Mouse (Mus musculus) forebrain, embryonic 16.5 days (tissue): ENCODE measurements around the gene Ube2d1. TPM values are rescaled to one million over a fixed set of nuclear protein-coding genes. Genes with fewer than 3 reads are reported as not detected.

ENCODE experiments used
- ATAC-seq: fragments of 200-750 bp; cut with Nextera tagmentation; 2 replicates; pipeline ENCODE4 v1.8.0; 2017; ENCODE audit warnings: mild to moderate bottlenecking, moderate library complexity
- H3K27ac ChIP-seq: fragments of 300-500 bp; sonication (generic); 2 replicates; pipeline ENCODE4 v1.5.1; 2014; ENCODE audit warnings: low read length, control low read depth
- H3K27me3 ChIP-seq: fragments of 300-500 bp; sonication (generic); replicated peaks from 2 replicates; pipeline ENCODE4 v1.6.1; 2014; ENCODE audit warnings: low read length; ENCODE audit not compliant: control insufficient read depth, insufficient read depth
- H3K36me3 ChIP-seq: fragments of 300-500 bp; sonication (generic); 2 replicates; pipeline ENCODE4 v1.6.1; 2014; ENCODE audit not compliant: control insufficient read depth, insufficient read depth
- H3K4me1 ChIP-seq: fragments of 300-500 bp; sonication (generic); replicated peaks from 2 replicates; pipeline ENCODE4 v1.6.1; 2014; ENCODE audit warnings: low read length; ENCODE audit not compliant: control insufficient read depth, insufficient read depth
- H3K4me2 ChIP-seq: fragments of 300-500 bp; sonication (generic); 2 replicates; pipeline ENCODE4 v1.6.1; 2014; ENCODE audit warnings: mild to moderate bottlenecking, low read length, control low read depth
- H3K4me3 ChIP-seq: fragments of 300-500 bp; sonication (generic); replicated peaks from 2 replicates; pipeline ENCODE4 v1.5.1; 2014; ENCODE audit warnings: mild to moderate bottlenecking, low read length, control low read depth
- H3K9ac ChIP-seq: fragments of 300-500 bp; sonication (generic); replicated peaks from 2 replicates; pipeline ENCODE4 v1.6.1; 2014; ENCODE audit warnings: low read depth, low read length, control low read depth
- H3K9me3 ChIP-seq: fragments of 300-500 bp; sonication (generic); 2 replicates; pipeline ENCODE4 v1.6.1; 2016; ENCODE audit warnings: low read length; ENCODE audit not compliant: control insufficient read depth
- WGBS: fragments of 180-500 bp; shearing (Covaris S2); extraction: QIAGEN DNeasy Blood & Tissue Kit; methylation state at CpG from one replicate; pipeline ENCODE4 v1.1.7; 2014; 5-methylcytosine and 5-hydroxymethylcytosine counted together
- polyA plus RNA-seq: library from polyadenylated mRNA; unstranded; fragments of >200 nt; fragmentation: Nextera tagmentation; extraction: Ambion mirVana; gene quantifications from 2 replicates; pipeline ENCODE4 v1.2.1, GENCODE M21; 2015

The Ube2d1 gene
- polyA plus RNA-seq, 1 experiment from 2014 or later: 186 TPM

DNA sequence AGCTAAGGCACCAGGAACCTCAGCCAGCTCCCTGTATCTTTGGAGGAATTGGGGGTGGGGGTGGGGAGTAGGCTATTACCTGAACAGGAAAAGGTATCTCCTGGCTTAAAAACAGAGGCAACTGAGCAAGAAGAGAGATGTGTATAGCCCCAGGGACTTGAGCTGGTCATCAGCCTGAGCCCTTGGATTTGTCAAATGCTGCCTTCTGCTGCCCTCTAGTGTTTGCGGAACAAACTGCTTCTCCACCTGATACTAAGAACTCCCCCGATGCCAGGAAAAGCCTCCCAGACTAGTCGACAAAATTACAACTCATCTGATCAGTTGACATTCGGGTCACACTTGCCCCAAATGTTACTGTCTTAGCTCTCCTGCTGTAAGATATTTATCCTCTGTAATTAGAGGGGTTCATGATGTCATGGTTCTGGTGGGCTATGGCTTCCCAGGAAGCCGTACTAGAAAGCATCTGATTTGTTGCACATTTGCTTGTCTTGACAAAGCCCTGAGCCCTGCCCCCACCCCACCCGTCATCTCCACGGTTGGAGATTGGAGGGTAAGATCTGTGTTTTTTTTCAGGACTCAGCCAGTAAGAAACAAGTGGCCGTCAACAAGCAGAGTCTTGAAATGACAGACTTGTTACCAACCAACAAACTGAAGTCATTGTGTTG lies 66.7 kb downstream of the Ube2d1 start:
- Histone ChIP-seq H3K9me3 (no peaks in the 10 kb centered on the region), H3K4me3 (no peak overlapping the region; the same call in 1 of the 2 replicates), H3K36me3 (no peaks in the 10 kb centered on the region), H3K9ac (no peak overlapping the region), H3K4me2 (peak overlapping the region; percentile 39), H3K4me1 (peaks cover 9% of the 10 kb centered on the region), H3K27ac (no peak overlapping the region), H3K27me3 (no peaks in the 10 kb centered on the region)
- ATAC-seq: peak; percentile 51
- 14% methylated on average over 8 of the region's 8 CpGs for WGBS

DNA sequence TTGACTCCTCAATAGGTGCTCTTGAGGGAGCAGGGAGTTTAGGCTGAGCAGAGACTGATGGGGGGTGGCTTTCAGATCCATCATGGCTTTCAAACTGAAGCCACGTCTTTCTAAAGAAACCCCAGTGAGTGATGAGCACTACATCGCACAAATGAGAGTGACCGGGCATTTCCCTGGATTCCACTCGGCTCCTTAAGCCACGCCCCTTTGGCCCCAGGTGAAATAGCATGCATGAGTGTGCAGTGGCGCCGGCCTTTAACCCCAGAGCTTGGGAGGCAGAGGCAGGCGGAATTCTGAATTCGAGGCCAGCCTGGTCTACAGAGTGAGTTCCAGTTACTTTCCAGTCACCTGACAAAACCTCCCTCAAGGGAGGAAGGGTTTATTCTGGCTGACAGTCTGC lies 69.1 kb downstream of the Ube2d1 start:
- no peaks in the 10 kb centered on the region for H3K9me3 ChIP-seq
- no peaks in the 10 kb centered on the region for H3K27me3 ChIP-seq
- peaks cover 4% of the 10 kb centered on the region; the same call in 1 of the 2 replicates for H3K4me1 ChIP-seq
- H3K36me3 ChIP-seq: no peaks in the 10 kb centered on the region
- no peak for ATAC-seq
- no peak overlapping the region for H3K4me2 ChIP-seq
- no peak overlapping the region for H3K27ac ChIP-seq
- WGBS: 83% methylated on average over 9 of the region's 9 CpGs
- no peak overlapping the region for H3K9ac ChIP-seq
- H3K4me3 ChIP-seq: no peak overlapping the region

Other genes with a start within 250 kb of the Ube2d1 start
- gene Bicc1, start 125.6 kb downstream of the Ube2d1 start, polyA plus RNA-seq: 3.1 and 4.3 TPM in 2 replicates
- 52.2 and 71.6 TPM in 2 replicates for gene Tfam, start 47.0 kb downstream of the Ube2d1 start, polyA plus RNA-seq
- 242 and 252 TPM in 2 replicates for gene Cisd1, start 59.7 kb upstream of the Ube2d1 start, polyA plus RNA-seq
- gene Ipmk, start 62.5 kb upstream of the Ube2d1 start, polyA plus RNA-seq: 18.8 and 20.1 TPM in 2 replicates